Mouse (Mus musculus) kidney, adult 2 months (tissue): ENCODE results near the gene Hoxa2. TPM values are rescaled to one million over a fixed set of nuclear protein-coding genes. Genes with fewer than 3 reads are reported as not detected.

ENCODE experiments used
- DNase-seq: peaks from one replicate; pipeline ENCODE4 v3.0.0; 2021
- H3K27ac ChIP-seq: fragments of 200-500 bp; 2 replicates; pipeline ENCODE4 v1.5.1; 2012; ENCODE audit warnings: low read depth, low read length, control low read depth, inconsistent platforms; ENCODE audit not compliant: insufficient read depth
- H3K27me3 ChIP-seq: fragments of 200-500 bp; replicated peaks from 2 replicates; pipeline ENCODE4 v1.6.1; 2012; ENCODE audit warnings: mild to moderate bottlenecking, moderate library complexity, low read length, inconsistent platforms; ENCODE audit not compliant: control insufficient read depth, insufficient read depth
- H3K36me3 ChIP-seq: fragments of 200-500 bp; 2 replicates; pipeline ENCODE4 v1.6.1; 2012; ENCODE audit warnings: mild to moderate bottlenecking, moderate library complexity, low read length, inconsistent platforms; ENCODE audit not compliant: control insufficient read depth, insufficient read depth
- H3K4me1 ChIP-seq: fragments of 200-500 bp; 2 replicates; pipeline ENCODE4 v1.6.1; 2011; ENCODE audit warnings: low read length; ENCODE audit not compliant: control insufficient read depth, insufficient read depth
- H3K4me3 ChIP-seq: fragments of 200-500 bp; 2 replicates; pipeline ENCODE4 v1.5.1; 2011; ENCODE audit warnings: mild to moderate bottlenecking, low read depth, low read length, control low read depth; ENCODE audit not compliant: insufficient read depth
- CTCF ChIP-seq: fragments of 200-500 bp; conservative IDR thresholded peaks from 2 replicates; pipeline ENCODE4 v1.5.1; 2011; ENCODE audit warnings: low read depth, mild to moderate bottlenecking, control low read depth, low read length, moderate library complexity, mixed read lengths; ENCODE audit not compliant: insufficient read depth, insufficient read length
- POLR2A ChIP-seq: fragments of 200-500 bp; IDR thresholded peaks from one replicate; pipeline ENCODE4 v1.6.1; 2011; ENCODE audit warnings: low read depth, low read length, control low read depth
- WGBS: fragments of 180-500 bp; shearing (Covaris S2); methylation state at CpG from one replicate; pipeline ENCODE4 v1.1.7; 2018; 5-methylcytosine and 5-hydroxymethylcytosine counted together
- polyA plus RNA-seq: library from polyadenylated mRNA; depleted of rRNA; stranded (reverse); fragments of >200 nt; gene quantifications from 2 replicates; pipeline ENCODE4 v1.2.3, GENCODE M21; 2012

Hoxa2 gene
- polyA plus RNA-seq, 1 experiment = 1.6 TPM

GRCm38 (mm10) chr6:52153270-52153669 is 11.4 kb downstream of the Hoxa2 start:
- Histone ChIP-seq H3K27ac (no peak overlapping the region), H3K4me3 (no peak overlapping the region), H3K4me1 (no peaks in the 10 kb centered on the region), H3K36me3 (no peaks in the 10 kb centered on the region), H3K27me3 (0 out of 2 replicates have a peak, but pooled peaks cover 1% of the 10 kb centered on the region)
- 54% methylated on average over 6 of the region's 6 CpGs for WGBS
- no peak for TF ChIP-seq POLR2A
- TF ChIP-seq CTCF = no peak
- no peak for DNase-seq

- no peaks in the 10 kb centered on the region for H3K36me3 ChIP-seq
- H3K27ac ChIP-seq = no peak overlapping the region
- H3K27me3 ChIP-seq = 0 out of 2 replicates have a peak, but pooled peaks cover 1% of the 10 kb centered on the region
- DNase-seq = no peak
- 63% methylated on average over 16 of the region's 16 CpGs for WGBS
- TF ChIP-seq CTCF (no peak), POLR2A (no peak)
- H3K4me3 ChIP-seq = no peak overlapping the region
- H3K4me1 ChIP-seq = no peaks in the 10 kb centered on the region
These were observed 12.1 kb downstream of the Hoxa2 start for GRCm38 (mm10) chr6:52152226-52153193.

- H3K4me1 ChIP-seq = no peaks in the 10 kb centered on the region
- H3K36me3 ChIP-seq = no peaks in the 10 kb centered on the region
- no peak for DNase-seq
- no peak overlapping the region for H3K4me3 ChIP-seq
- 90% methylated on average over 4 of the region's 4 CpGs for WGBS
- no peak overlapping the region for H3K27ac ChIP-seq
- no peak for TF ChIP-seq POLR2A
- 0 out of 2 replicates have a peak, but pooled peaks cover 1% of the 10 kb centered on the region for H3K27me3 ChIP-seq
These were observed 13.1 kb downstream of the Hoxa2 start for GRCm38 (mm10) chr6:52151571-52151970.

GRCm38 (mm10) chr6:52150401-52150966 is 14.1 kb downstream of the Hoxa2 start:
- H3K27ac ChIP-seq = no peak overlapping the region
- DNase-seq = no peak
- 45% methylated on average over 16 of the region's 16 CpGs for WGBS
- 0 out of 2 replicates have a peak, but pooled peaks cover 1% of the 10 kb centered on the region for H3K27me3 ChIP-seq
- no peak overlapping the region for H3K4me3 ChIP-seq
- TF ChIP-seq CTCF = no peak
- no peak for TF ChIP-seq POLR2A
- H3K36me3 ChIP-seq = no peaks in the 10 kb centered on the region
- no peaks in the 10 kb centered on the region for H3K4me1 ChIP-seq

GRCm38 (mm10) chr6:52139115-52139514 is 25.5 kb downstream of the Hoxa2 start:
- H3K4me1 ChIP-seq = no peaks in the 10 kb centered on the region
- H3K27me3 ChIP-seq = no peaks in the 10 kb centered on the region
- H3K36me3 ChIP-seq = no peaks in the 10 kb centered on the region
- H3K4me3 ChIP-seq = no peak overlapping the region
- WGBS = 91% methylated on average over 5 of the region's 5 CpGs
- H3K27ac ChIP-seq = no peak overlapping the region
- TF ChIP-seq CTCF = no peak
- TF ChIP-seq POLR2A = no peak
- no peak for DNase-seq

GRCm38 (mm10) chr6:52138576-52138975 is 26.1 kb downstream of the Hoxa2 start:
- H3K4me1 ChIP-seq = no peaks in the 10 kb centered on the region
- WGBS = 86% methylated on average over 10 of the region's 10 CpGs
- no peak for DNase-seq
- H3K27ac ChIP-seq = no peak overlapping the region
- H3K4me3 ChIP-seq = no peak overlapping the region
- H3K27me3 ChIP-seq = no peaks in the 10 kb centered on the region
- no peaks in the 10 kb centered on the region for H3K36me3 ChIP-seq
- TF ChIP-seq CTCF (no peak), POLR2A (no peak)

- no peak for DNase-seq
- 85% methylated on average over 9 of the region's 9 CpGs for WGBS
- Histone ChIP-seq H3K27me3 (no peaks in the 10 kb centered on the region), H3K4me1 (no peaks in the 10 kb centered on the region), H3K27ac (no peak overlapping the region), H3K4me3 (no peak overlapping the region), H3K36me3 (no peaks in the 10 kb centered on the region)
- TF ChIP-seq POLR2A (no peak), CTCF (no peak)
These were observed 26.6 kb downstream of the Hoxa2 start for GRCm38 (mm10) chr6:52137841-52138535.
